Mouse (Mus musculus) thymus, adult 2 months (tissue): ENCODE measurements around the gene Ganab.

ENCODE experiments used
- CTCF ChIP-seq: fragments of 200-500 bp; IDR thresholded peaks from 2 replicates; pipeline ENCODE4 v1.5.1; 2012; ENCODE audit warnings: mild to moderate bottlenecking, control low read depth, low read length, moderate library complexity, borderline replicate concordance; ENCODE audit not compliant: control insufficient read depth, poor library complexity, insufficient read depth; ENCODE audit errors: extremely low read depth
- POLR2A ChIP-seq: fragments of 200-500 bp; IDR thresholded peaks from 2 replicates; pipeline ENCODE4 v1.6.1; 2012; ENCODE audit warnings: mild to moderate bottlenecking, low read length, control low read depth, moderate library complexity; ENCODE audit not compliant: control insufficient read depth, poor library complexity, insufficient read depth; ENCODE audit errors: extremely low read depth

DNA sequence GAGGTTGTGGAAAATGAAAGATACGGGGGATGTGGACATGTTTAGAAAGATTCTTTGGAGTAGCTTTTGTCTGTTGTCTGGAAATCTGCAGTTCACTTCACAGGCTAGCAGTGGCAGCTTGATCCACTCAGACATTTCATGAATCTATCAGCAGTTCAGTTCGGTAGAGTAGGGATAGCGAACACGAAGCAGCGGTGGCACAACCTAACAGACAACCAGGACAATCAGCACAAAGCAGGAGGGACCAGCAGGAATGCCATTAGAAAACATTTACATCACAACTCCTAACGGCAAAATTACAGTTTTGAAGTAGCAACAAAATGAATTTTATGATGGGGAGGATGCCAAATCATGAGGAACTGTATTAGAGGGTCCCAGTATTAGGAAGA is 21.8 kb downstream of the Ganab start:
- no peak for TF ChIP-seq CTCF
- TF ChIP-seq POLR2A, result no peak
